Mouse (Mus musculus): ENCODE measurements around the gene Cilp2. TPM values are rescaled to one million over a fixed set of nuclear protein-coding genes. Genes with fewer than 3 reads are reported as not detected.

The Cilp2 gene
- total and polyA plus RNA-seq, 3 experiments = 0.03 to 0.04 TPM; not detected in 1

GRCm38 (mm10) chr8:69877396-69877795 is 10.1 kb downstream of the Cilp2 start:
- Histone ChIP-seq H3K27ac (ENCODE audit: control insufficient read depth, low read depth, low read length) (no peak overlapping the region), H3K27me3 (ENCODE audit: control insufficient read depth in 1 of 2, insufficient read depth in 2 of 2, low read length in 2 of 2) (no peaks in the 10 kb centered on the region), H3K9ac (ENCODE audit: control insufficient read depth, low read depth, low read length, poor library complexity, severe bottlenecking) (no peak overlapping the region), H3K4me1 (ENCODE audit: control insufficient read depth in 1 of 2, insufficient read depth in 2 of 2, low read length in 2 of 2) (no peaks in the 10 kb centered on the region), H3K79me2 (ENCODE audit: control insufficient read depth, insufficient read depth, low read length, poor library complexity) (no peaks in the 10 kb centered on the region), H3K9me3 (replicated peaks; ENCODE audit: insufficient read depth, low read length) (no peaks in the 10 kb centered on the region), H3K4me3 (ENCODE audit: control insufficient read depth in 1 of 2, insufficient read depth in 1 of 2, low read depth in 2 of 2, low read length in 2 of 2) (no peak overlapping the region), H3K36me3 (ENCODE audit: control insufficient read depth in 1 of 2, insufficient read depth in 2 of 2, low read length in 2 of 2) (no peaks in the 10 kb centered on the region)
- TF ChIP-seq MXI1 (IDR thresholded peaks at IDR 0.05; ENCODE audit: low read depth, low read length) = no peak
- DNase-seq (ENCODE audit: low read depth, low spot score) = no peak

- H3K79me2 ChIP-seq (ENCODE audit: control insufficient read depth, insufficient read depth, low read length, poor library complexity) = no peaks in the 10 kb centered on the region
- H3K27me3 ChIP-seq (ENCODE audit: control insufficient read depth in 1 of 2, insufficient read depth in 2 of 2, low read length in 2 of 2) = no peaks in the 10 kb centered on the region
- DNase-seq (ENCODE audit: low read depth, low spot score) = no peak
- no peaks in the 10 kb centered on the region for H3K9me3 ChIP-seq (replicated peaks; ENCODE audit: insufficient read depth, low read length)
- H3K4me3 ChIP-seq (ENCODE audit: control insufficient read depth in 1 of 2, insufficient read depth in 1 of 2, low read depth in 2 of 2, low read length in 2 of 2) = no peak overlapping the region
- no peak for TF ChIP-seq POLR2AphosphoS5 (IDR thresholded peaks at IDR 0.05; ENCODE audit: borderline replicate concordance, low read depth, low read length)
- TF ChIP-seq SMC3 (IDR thresholded peaks at IDR 0.05; ENCODE audit: low read depth, low read length) = no peak
- no peak for TF ChIP-seq POLR2A (IDR thresholded peaks at IDR 0.05; ENCODE audit: control insufficient read depth in 1 of 2, insufficient read depth in 1 of 2, low read depth in 1 of 2, low read length in 2 of 2, poor library complexity in 1 of 2)
- no peak for TF ChIP-seq GABPA (IDR thresholded peaks at IDR 0.05; ENCODE audit: low read depth, low read length)
- TF ChIP-seq USF2 (IDR thresholded peaks at IDR 0.05; ENCODE audit: borderline replicate concordance in 1 of 2, insufficient read depth in 1 of 2, low read depth in 1 of 2, low read length in 2 of 2) = no peak
- TF ChIP-seq MYC (IDR thresholded peaks at IDR 0.05; ENCODE audit: low read depth, low read length) = no peak
- TF ChIP-seq TCF12 (IDR thresholded peaks at IDR 0.05; ENCODE audit: low read depth, low read length) = no peak
- no peak for TF ChIP-seq KAT2A (conservative IDR thresholded peaks at IDR 0.05; ENCODE audit: low read depth, low read length)
- H3K36me3 ChIP-seq (ENCODE audit: control insufficient read depth in 1 of 2, insufficient read depth in 2 of 2, low read length in 2 of 2) = no peaks in the 10 kb centered on the region
- H3K27ac ChIP-seq (ENCODE audit: control insufficient read depth, low read depth, low read length) = no peak overlapping the region
- no peaks in the 10 kb centered on the region for H3K4me1 ChIP-seq (ENCODE audit: control insufficient read depth in 1 of 2, insufficient read depth in 2 of 2, low read length in 2 of 2)
- no peak overlapping the region for H3K9ac ChIP-seq (ENCODE audit: control insufficient read depth, low read depth, low read length, poor library complexity, severe bottlenecking)
Observed at GRCm38 (mm10) chr8:69876967-69877366, 10.5 kb downstream of the Cilp2 start.

GRCm38 (mm10) chr8:69876097-69876496 is 11.4 kb downstream of the Cilp2 start:
- no peak for DNase-seq (ENCODE audit: low read depth, low spot score)
- no peaks in the 10 kb centered on the region for H3K9me3 ChIP-seq (replicated peaks; ENCODE audit: insufficient read depth, low read length)
- H3K4me3 ChIP-seq (ENCODE audit: control insufficient read depth in 1 of 2, insufficient read depth in 1 of 2, low read depth in 2 of 2, low read length in 2 of 2) = no peak overlapping the region
- no peak overlapping the region for H3K9ac ChIP-seq (ENCODE audit: control insufficient read depth, low read depth, low read length, poor library complexity, severe bottlenecking)
- no peaks in the 10 kb centered on the region for H3K27me3 ChIP-seq (ENCODE audit: control insufficient read depth in 1 of 2, insufficient read depth in 2 of 2, low read length in 2 of 2)
- no peaks in the 10 kb centered on the region for H3K36me3 ChIP-seq (ENCODE audit: control insufficient read depth in 1 of 2, insufficient read depth in 2 of 2, low read length in 2 of 2)
- no peaks in the 10 kb centered on the region for H3K79me2 ChIP-seq (ENCODE audit: control insufficient read depth, insufficient read depth, low read length, poor library complexity)
- TF ChIP-seq CHD1 (IDR thresholded peaks at IDR 0.05; ENCODE audit: low read depth, low read length) = no peak
- TF ChIP-seq UBTF (IDR thresholded peaks at IDR 0.05; ENCODE audit: borderline replicate concordance, insufficient read depth, low read depth, low read length) = no peak
- TF ChIP-seq NELFE (IDR thresholded peaks at IDR 0.05; ENCODE audit: low read depth, low read length) = no peak
- no peak for TF ChIP-seq ELF1 (IDR thresholded peaks at IDR 0.05; ENCODE audit: low read depth, low read length)
- no peak for TF ChIP-seq SMC3 (IDR thresholded peaks at IDR 0.05; ENCODE audit: low read depth, low read length)
- no peak for TF ChIP-seq ETS1 (IDR thresholded peaks at IDR 0.05; ENCODE audit: low read depth, low read length)
- TF ChIP-seq KAT2A (conservative IDR thresholded peaks at IDR 0.05; ENCODE audit: low read depth, low read length) = no peak
- TF ChIP-seq MAX (IDR thresholded peaks at IDR 0.05; ENCODE audit: low read length) = no peak
- TF ChIP-seq POLR2AphosphoS2 (IDR thresholded peaks at IDR 0.05; ENCODE audit: low read length) = no peak
- TF ChIP-seq POLR2A (IDR thresholded peaks at IDR 0.05; ENCODE audit: control insufficient read depth in 1 of 2, insufficient read depth in 1 of 2, low read depth in 1 of 2, low read length in 2 of 2, poor library complexity in 1 of 2) = no peak
- no peak for TF ChIP-seq TCF12 (IDR thresholded peaks at IDR 0.05; ENCODE audit: low read depth, low read length)
- no peak for TF ChIP-seq CTCF (IDR thresholded peaks at IDR 0.05 in 2 of 3, conservative IDR thresholded peaks at IDR 0.05 in 1 of 3; ENCODE audit: control insufficient read depth in 1 of 3, insufficient read depth in 1 of 3, low read depth in 2 of 3, low read length in 3 of 3, poor library complexity in 1 of 3, severe bottlenecking in 1 of 3)
- no peak for TF ChIP-seq MYB (IDR thresholded peaks at IDR 0.05; ENCODE audit: low read depth, low read length)
- no peak for TF ChIP-seq RAD21 (IDR thresholded peaks at IDR 0.05; ENCODE audit: low read depth, low read length)
- TF ChIP-seq MAZ (IDR thresholded peaks at IDR 0.05; ENCODE audit: low read depth, low read length) = no peak
- no peak for TF ChIP-seq USF2 (IDR thresholded peaks at IDR 0.05; ENCODE audit: borderline replicate concordance in 1 of 2, insufficient read depth in 1 of 2, low read depth in 1 of 2, low read length in 2 of 2)
- H3K4me1 ChIP-seq (ENCODE audit: control insufficient read depth in 1 of 2, insufficient read depth in 2 of 2, low read length in 2 of 2) = no peaks in the 10 kb centered on the region
- H3K27ac ChIP-seq (ENCODE audit: control insufficient read depth, low read depth, low read length) = no peak overlapping the region

Data from MEL (cell line).